Mouse (Mus musculus): ENCODE measurements at regions not wholly inside any gene's neighbourhood (a gene's known extent, or its start where the extent isn't known, plus 50 kb on each side); places are given as distances from the start of the nearest gene placed in this dataset.

- no peaks in the 10 kb centered on the region for H3K9me3 ChIP-seq (ENCODE audit: low read length)
- no peak for TF ChIP-seq EP300 (IDR thresholded peaks at IDR 0.05)
- TF ChIP-seq CTCF (IDR thresholded peaks at IDR 0.05) = peak; percentile 25; the same call in 1 of the 2 replicates
- H3K27me3 ChIP-seq (replicated peaks; ENCODE audit: insufficient read depth, low read length) = no peaks in the 10 kb centered on the region
- H3K4me1 ChIP-seq (ENCODE audit: insufficient read depth, low read depth, low read length) = no peaks in the 10 kb centered on the region
- no peak for ATAC-seq
- no peak overlapping the region for H3K4me3 ChIP-seq (ENCODE audit: low read depth, low read length)
- no peak overlapping the region for H3K27ac ChIP-seq (ENCODE audit: low read length)
- no peak overlapping the region for H3K4me2 ChIP-seq (replicated peaks; ENCODE audit: low read depth, low read length)
- no peak overlapping the region for H3K9ac ChIP-seq (replicated peaks; ENCODE audit: low read depth)
- WGBS = 26% methylated on average over 32 of the region's 32 CpGs
- peak; percentile 27 for DNase-seq (ENCODE audit: low spot score)
- no peaks in the 10 kb centered on the region for H3K36me3 ChIP-seq (ENCODE audit: insufficient read depth, low read length)
Observed at GRCm38 (mm10) chr5:112001742-112002701, 250.3 kb downstream of the Cryba4 start.

GRCm38 (mm10) chr5:112002856-112003660, 249.3 kb downstream of the Cryba4 start:
- no peak for DNase-seq (ENCODE audit: low spot score)
- Histone ChIP-seq H3K9me3 (ENCODE audit: low read length) (no peaks in the 10 kb centered on the region), H3K27ac (ENCODE audit: low read length) (no peak overlapping the region), H3K4me2 (replicated peaks; ENCODE audit: low read depth, low read length) (no peak overlapping the region), H3K9ac (replicated peaks; ENCODE audit: low read depth) (no peak overlapping the region), H3K4me3 (ENCODE audit: low read depth, low read length) (no peak overlapping the region), H3K27me3 (replicated peaks; ENCODE audit: insufficient read depth, low read length) (no peaks in the 10 kb centered on the region), H3K36me3 (ENCODE audit: insufficient read depth, low read length) (no peaks in the 10 kb centered on the region), H3K4me1 (ENCODE audit: insufficient read depth, low read depth, low read length) (no peaks in the 10 kb centered on the region)
- no peak for ATAC-seq
- TF ChIP-seq CTCF (IDR thresholded peaks at IDR 0.05) (no peak), EP300 (IDR thresholded peaks at IDR 0.05) (no peak)
- 58% methylated on average over 12 of the region's 12 CpGs for WGBS

- DNase-seq (ENCODE audit: low spot score) (no peak), ATAC-seq (no peak)
- Histone ChIP-seq H3K27me3 (replicated peaks; ENCODE audit: insufficient read depth, low read length) (no peaks in the 10 kb centered on the region), H3K9ac (replicated peaks; ENCODE audit: low read depth) (no peak overlapping the region), H3K4me3 (ENCODE audit: low read depth, low read length) (no peak overlapping the region), H3K4me1 (ENCODE audit: insufficient read depth, low read depth, low read length) (no peaks in the 10 kb centered on the region), H3K9me3 (ENCODE audit: low read length) (no peaks in the 10 kb centered on the region), H3K36me3 (ENCODE audit: insufficient read depth, low read length) (no peaks in the 10 kb centered on the region), H3K27ac (ENCODE audit: low read length) (no peak overlapping the region), H3K4me2 (replicated peaks; ENCODE audit: low read depth, low read length) (no peak overlapping the region)
- TF ChIP-seq CTCF (IDR thresholded peaks at IDR 0.05) = no peak
- TF ChIP-seq EP300 (IDR thresholded peaks at IDR 0.05) = no peak
- WGBS = 81% methylated on average over 3 of the region's 3 CpGs
Observed at GRCm38 (mm10) chr5:112004041-112004440, 248.3 kb downstream of the Cryba4 start.

- no peak overlapping the region for H3K27ac ChIP-seq (ENCODE audit: low read length)
Observed at GRCm38 (mm10) chr5:112012505-112013164, 239.7 kb downstream of the Cryba4 start.

GRCm38 (mm10) chr5:112018925-112019324, 233.4 kb downstream of the Cryba4 start:
- H3K9me3 ChIP-seq (ENCODE audit: low read length) = no peaks in the 10 kb centered on the region
- no peaks in the 10 kb centered on the region for H3K27me3 ChIP-seq (replicated peaks; ENCODE audit: insufficient read depth, low read length)
- no peak overlapping the region for H3K4me2 ChIP-seq (replicated peaks; ENCODE audit: low read depth, low read length)
- no peak overlapping the region for H3K9ac ChIP-seq (replicated peaks; ENCODE audit: low read depth)
- no peak for TF ChIP-seq EP300 (IDR thresholded peaks at IDR 0.05)
- TF ChIP-seq CTCF (IDR thresholded peaks at IDR 0.05) = no peak
- ATAC-seq (no peak), DNase-seq (ENCODE audit: low spot score) (no peak)
- H3K27ac ChIP-seq (ENCODE audit: low read length) = no peak overlapping the region
- no peaks in the 10 kb centered on the region for H3K36me3 ChIP-seq (ENCODE audit: insufficient read depth, low read length)
- WGBS = 52% methylated on average over 7 of the region's 7 CpGs
- H3K4me3 ChIP-seq (ENCODE audit: low read depth, low read length) = no peak overlapping the region
- H3K4me1 ChIP-seq (ENCODE audit: insufficient read depth, low read depth, low read length) = no peaks in the 10 kb centered on the region

More at GRCm38 (mm10) chr5:112012505-112013164, 239.7 kb downstream of the Cryba4 start:
- Histone ChIP-seq H3K4me2 (replicated peaks; ENCODE audit: low read depth, low read length) (no peak overlapping the region), H3K9me3 (ENCODE audit: low read length) (no peaks in the 10 kb centered on the region), H3K9ac (replicated peaks; ENCODE audit: low read depth) (no peak overlapping the region), H3K4me1 (ENCODE audit: insufficient read depth, low read depth, low read length) (no peaks in the 10 kb centered on the region), H3K4me3 (ENCODE audit: low read depth, low read length) (no peak overlapping the region), H3K36me3 (ENCODE audit: insufficient read depth, low read length) (no peaks in the 10 kb centered on the region), H3K27me3 (replicated peaks; ENCODE audit: insufficient read depth, low read length) (no peaks in the 10 kb centered on the region)
- ATAC-seq (peak; percentile 40; the same call in 1 of the 2 replicates), DNase-seq (ENCODE audit: low spot score) (peak; percentile 12)
- TF ChIP-seq CTCF (IDR thresholded peaks at IDR 0.05) (no peak), EP300 (IDR thresholded peaks at IDR 0.05) (no peak)
- 18% methylated on average over 9 of the region's 9 CpGs for WGBS

- H3K4me2 ChIP-seq (replicated peaks; ENCODE audit: low read depth, low read length) = no peak overlapping the region
- H3K9ac ChIP-seq (replicated peaks; ENCODE audit: low read depth) = no peak overlapping the region
- no peak overlapping the region for H3K4me3 ChIP-seq (ENCODE audit: low read depth, low read length)
- no peaks in the 10 kb centered on the region for H3K36me3 ChIP-seq (ENCODE audit: insufficient read depth, low read length)
- no peaks in the 10 kb centered on the region for H3K9me3 ChIP-seq (ENCODE audit: low read length)
- WGBS = 52% methylated on average over 2 of the region's 2 CpGs
- H3K27me3 ChIP-seq (replicated peaks; ENCODE audit: insufficient read depth, low read length) = no peaks in the 10 kb centered on the region
- no peak overlapping the region for H3K27ac ChIP-seq (ENCODE audit: low read length)
- ATAC-seq (no peak), DNase-seq (ENCODE audit: low spot score) (no peak)
- no peaks in the 10 kb centered on the region for H3K4me1 ChIP-seq (ENCODE audit: insufficient read depth, low read depth, low read length)
- TF ChIP-seq CTCF (IDR thresholded peaks at IDR 0.05) (no peak), EP300 (IDR thresholded peaks at IDR 0.05) (no peak)
Observed at GRCm38 (mm10) chr5:112020882-112021281, 231.4 kb downstream of the Cryba4 start.
